Mouse (Mus musculus) intestine, postnatal 0 days (tissue): ENCODE data around the gene Ndufb6. TPM values are rescaled to one million over a fixed set of nuclear protein-coding genes. Genes with fewer than 3 reads are reported as not detected.

Source experiments
- ATAC-seq: fragments of 200-750 bp; cut with Nextera tagmentation; 2 replicates; pipeline ENCODE4 v1.8.0; 2017; ENCODE audit warnings: mild to moderate bottlenecking, moderate TSS enrichment, moderate library complexity
- H3K27ac ChIP-seq: fragments of 300-500 bp; sonication (generic); 2 replicates; pipeline ENCODE4 v1.5.1; 2014; ENCODE audit warnings: mild to moderate bottlenecking, low read depth, low read length, moderate library complexity
- H3K27me3 ChIP-seq: fragments of 300-500 bp; sonication (generic); replicated peaks from 2 replicates; pipeline ENCODE4 v1.6.1; 2014; ENCODE audit warnings: low read length, mixed read lengths; ENCODE audit not compliant: control insufficient read depth, insufficient read depth
- H3K36me3 ChIP-seq: fragments of 300-500 bp; sonication (generic); 2 replicates; pipeline ENCODE4 v1.6.1; 2014; ENCODE audit warnings: mild to moderate bottlenecking, moderate library complexity; ENCODE audit not compliant: control insufficient read depth, insufficient read depth
- H3K4me1 ChIP-seq: fragments of 300-500 bp; sonication (generic); replicated peaks from 2 replicates; pipeline ENCODE4 v1.6.1; 2014; ENCODE audit warnings: antibody characterized with exemption, low read length, mixed read lengths; ENCODE audit not compliant: control insufficient read depth, insufficient read depth
- H3K4me2 ChIP-seq: fragments of 300-500 bp; sonication (generic); replicated peaks from 2 replicates; pipeline ENCODE4 v1.6.1; 2014; ENCODE audit warnings: low read depth, mild to moderate bottlenecking, moderate library complexity
- H3K4me3 ChIP-seq: fragments of 300-500 bp; sonication (generic); 2 replicates; pipeline ENCODE4 v1.5.1; 2014; ENCODE audit warnings: low read depth, low read length
- H3K9ac ChIP-seq: fragments of 300-500 bp; sonication (generic); 2 replicates; pipeline ENCODE4 v1.6.1; 2014; ENCODE audit warnings: mild to moderate bottlenecking, low read depth, low read length
- H3K9me3 ChIP-seq: fragments of 300-500 bp; sonication (generic); 2 replicates; pipeline ENCODE4 v1.6.1; 2016; ENCODE audit warnings: mixed run types; ENCODE audit not compliant: control insufficient read depth
- CTCF ChIP-seq: sonication (generic); IDR thresholded peaks from 2 replicates; pipeline ENCODE4 v1.5.1; 2016; ENCODE audit warnings: low read depth, mild to moderate bottlenecking, control low read depth, antibody characterized with exemption, moderate library complexity
- WGBS: fragments of 180-500 bp; shearing (Covaris S2); extraction: QIAGEN DNeasy Blood & Tissue Kit; methylation state at CpG from one replicate; pipeline ENCODE4 v1.1.7; 2014; 5-methylcytosine and 5-hydroxymethylcytosine counted together
- polyA plus RNA-seq: library from polyadenylated mRNA; unstranded; fragments of >200 nt; fragmentation: Nextera tagmentation; extraction: Ambion mirVana; gene quantifications from 2 replicates; pipeline ENCODE4 v1.2.1, GENCODE M21; 2015

The Ndufb6 gene
- polyA plus RNA-seq, 1 experiment from 2014 or later = 403 TPM

- TF ChIP-seq CTCF = no peak
- no peaks in the 10 kb centered on the region for H3K27me3 ChIP-seq
- no peak for ATAC-seq
- no peak overlapping the region for H3K9ac ChIP-seq
- H3K4me2 ChIP-seq = no peak overlapping the region
- H3K9me3 ChIP-seq = no peaks in the 10 kb centered on the region
- 81% methylated on average over 8 of the region's 8 CpGs for WGBS
- H3K4me1 ChIP-seq = no peaks in the 10 kb centered on the region
- H3K27ac ChIP-seq = no peak overlapping the region
- H3K4me3 ChIP-seq = no peak overlapping the region
- no peaks in the 10 kb centered on the region for H3K36me3 ChIP-seq
Measured at GRCm38 (mm10) chr4:40244035-40244434, 35.2 kb downstream of the Ndufb6 start.

DNA sequence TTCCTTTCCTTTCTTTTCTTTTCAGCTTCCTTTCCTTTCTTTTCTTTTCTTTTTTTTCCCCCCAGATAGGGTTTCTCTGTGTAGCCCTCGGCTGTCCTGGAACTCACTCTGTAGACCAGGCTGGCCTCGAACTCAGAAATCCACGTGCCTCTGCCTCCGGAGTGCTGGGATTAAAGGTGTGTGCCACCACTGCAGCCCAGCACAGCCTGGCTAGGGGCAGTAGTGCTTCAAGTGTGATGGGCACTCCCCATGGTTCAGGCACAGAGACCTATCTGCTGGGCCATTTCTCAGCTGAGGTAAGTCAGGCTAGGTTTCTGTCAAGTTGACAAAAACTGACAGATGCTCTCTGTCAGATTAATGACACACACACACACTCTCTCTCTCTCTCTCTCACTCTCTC is 36.2 kb downstream of the Ndufb6 start:
- H3K4me2 ChIP-seq = no peak overlapping the region
- no peak overlapping the region for H3K9ac ChIP-seq
- H3K27ac ChIP-seq = no peak overlapping the region
- H3K9me3 ChIP-seq = no peaks in the 10 kb centered on the region
- H3K36me3 ChIP-seq = no peaks in the 10 kb centered on the region
- H3K27me3 ChIP-seq = no peaks in the 10 kb centered on the region
- 0 out of 2 replicates have a peak, but pooled peaks cover 3% of the 10 kb centered on the region for H3K4me1 ChIP-seq
- H3K4me3 ChIP-seq = no peak overlapping the region
- no peak for TF ChIP-seq CTCF
- whole genome bisulfite sequencing = 85% methylated on average over 4 of the region's 4 CpGs
- ATAC-seq = no peak

DNA sequence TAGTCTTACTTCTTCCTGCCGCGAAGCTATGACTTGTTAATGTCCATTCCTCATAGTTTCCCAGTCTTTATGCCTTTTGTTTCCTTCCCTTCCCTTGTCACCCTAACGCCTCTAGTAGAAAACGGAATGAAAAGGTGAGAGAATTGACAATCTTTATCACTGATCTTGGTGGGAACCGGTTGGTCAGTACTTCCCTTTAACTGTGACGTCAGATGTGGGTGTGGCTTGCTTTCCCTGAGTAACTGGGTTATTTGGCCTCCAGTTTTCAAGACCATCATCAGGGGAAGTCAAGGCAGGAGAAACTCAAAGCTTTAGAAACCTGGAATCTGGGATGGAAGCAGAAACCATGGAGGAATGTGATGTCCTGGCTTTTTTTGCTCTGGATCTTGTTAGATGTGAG is 37.3 kb downstream of the Ndufb6 start:
- H3K4me2 ChIP-seq = no peak overlapping the region
- no peak overlapping the region for H3K9ac ChIP-seq
- H3K27ac ChIP-seq = no peak overlapping the region
- no peaks in the 10 kb centered on the region for H3K27me3 ChIP-seq
- no peaks in the 10 kb centered on the region for H3K9me3 ChIP-seq
- no peak overlapping the region for H3K4me3 ChIP-seq
- H3K4me1 ChIP-seq = 0 out of 2 replicates have a peak, but pooled peaks cover 3% of the 10 kb centered on the region
- WGBS = 49% methylated on average over 6 of the region's 6 CpGs
- no peak for TF ChIP-seq CTCF
- H3K36me3 ChIP-seq = no peaks in the 10 kb centered on the region
- ATAC-seq = no peak

DNA sequence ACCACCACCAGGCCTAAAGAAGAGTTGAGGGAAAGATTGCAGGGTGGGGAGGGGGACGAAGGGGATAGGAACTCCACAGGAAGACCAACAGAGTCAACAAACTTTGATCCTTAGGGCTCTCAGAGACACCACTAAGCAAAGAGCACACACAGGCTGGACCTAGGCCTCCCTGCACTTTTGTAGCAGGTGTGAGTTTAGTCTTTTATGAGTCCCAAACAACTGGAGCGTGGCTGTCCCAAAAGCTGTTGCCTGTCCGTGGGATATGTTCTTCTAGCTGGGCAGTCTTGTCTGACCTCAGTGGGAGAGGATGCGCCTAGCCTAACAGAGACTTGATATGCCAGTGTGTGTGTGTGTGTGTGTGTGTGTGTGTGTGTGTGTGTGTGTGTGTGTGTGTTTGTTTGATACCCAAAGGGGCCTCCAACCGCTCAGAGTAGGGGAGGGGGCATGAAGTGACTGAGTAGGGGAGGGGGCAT is 38.9 kb downstream of the Ndufb6 start:
- peak overlapping the region; percentile 91 for H3K4me2 ChIP-seq
- peak overlapping the region; percentile 68; the same call in 1 of the 2 replicates for H3K9ac ChIP-seq
- 41% methylated on average over 5 of the region's 5 CpGs for WGBS
- H3K4me1 ChIP-seq = 0 out of 2 replicates have a peak, but pooled peaks cover 3% of the 10 kb centered on the region
- peak overlapping the region; percentile 90; the same call in 1 of the 2 replicates for H3K27ac ChIP-seq
- H3K4me3 ChIP-seq = peak overlapping the region; percentile 76
- no peaks in the 10 kb centered on the region for H3K9me3 ChIP-seq
- ATAC-seq = peak; percentile 7; the same call in 1 of the 2 replicates
- no peaks in the 10 kb centered on the region for H3K27me3 ChIP-seq
- TF ChIP-seq CTCF = no peak
- no peaks in the 10 kb centered on the region for H3K36me3 ChIP-seq

DNA sequence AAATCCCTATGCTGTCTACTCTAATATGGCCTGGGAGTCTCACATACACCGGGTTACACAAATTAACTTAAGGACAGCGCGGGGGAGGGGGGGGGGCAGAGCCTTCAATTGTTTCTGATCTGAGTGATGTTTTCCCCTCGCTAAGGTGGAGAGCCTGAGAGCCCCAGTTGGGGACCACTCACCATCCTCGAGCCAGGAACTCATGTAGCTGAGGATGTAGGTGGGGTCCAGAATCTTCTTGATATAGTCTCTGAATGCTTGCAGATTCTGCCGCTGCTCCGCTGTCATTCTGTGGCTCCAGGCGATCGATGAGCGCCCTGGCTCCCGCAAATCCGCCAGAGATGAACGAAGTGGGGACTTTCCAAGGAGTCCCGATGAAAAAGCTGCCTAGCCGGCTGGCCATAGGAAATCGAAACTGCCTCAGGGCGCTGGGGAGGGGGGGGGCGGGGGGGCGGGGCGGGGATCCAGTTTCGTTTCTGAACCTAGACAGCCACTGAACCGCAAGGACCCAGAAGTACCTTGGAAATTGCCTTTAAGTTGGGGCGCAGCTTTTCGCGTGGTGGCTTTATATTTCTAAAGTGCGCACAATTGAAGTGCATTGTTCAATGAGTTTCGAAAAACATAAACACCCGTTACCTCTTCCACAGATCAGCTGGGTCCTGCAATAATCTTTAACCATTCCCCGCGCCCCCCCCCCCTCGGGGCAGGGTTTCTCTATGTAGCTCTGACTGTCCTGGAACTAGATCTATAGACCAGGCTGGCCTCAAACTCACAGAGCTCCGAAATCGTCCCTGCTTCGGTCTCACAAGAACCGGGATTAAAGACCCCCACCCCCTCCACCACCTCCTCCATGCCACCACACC is 39.6 kb downstream of the Ndufb6 start, which contains the start of gene Ddx58:
Gene Ddx58 (minus strand): TSS at position 420 of the 863 bp plus-strand sequence.
- Histone ChIP-seq H3K4me1 (0 out of 2 replicates have a peak, but pooled peaks cover 3% of the 10 kb centered on the region), H3K4me2 (peak within 1 kb of the TSS; percentile 91), H3K9me3 (no peaks in the 10 kb centered on the region), H3K27ac (peak within 1 kb of the TSS; percentile 90), H3K9ac (peak within 1 kb of the TSS; percentile 68), H3K36me3 (0 out of 2 replicates have a peak, but pooled peaks cover 4% of the 10 kb centered on the region), H3K27me3 (no peaks in the 10 kb centered on the region), H3K4me3 (peak within 1 kb of the TSS; percentile 76)
- 2% methylated on average over 34 of the region's 35 CpGs for WGBS
- peak; percentile 75 for ATAC-seq
- TF ChIP-seq CTCF = no peak
